Mouse (Mus musculus) forebrain, embryonic 10.5 days (tissue): ENCODE results near the gene Tepsin. TPM values are rescaled to one million over a fixed set of nuclear protein-coding genes. Genes with fewer than 3 reads are reported as not detected.

ENCODE experiments used
- DNase-seq: peaks from one replicate; pipeline ENCODE4 v3.0.0-alpha.2; 2017; ENCODE audit warnings: low spot score; ENCODE audit errors: extremely low spot score
- H3K27ac ChIP-seq: fragments of 300-500 bp; sonication (generic); 2 replicates; pipeline ENCODE4 v1.5.1; 2016; ENCODE audit warnings: mild to moderate bottlenecking
- H3K27me3 ChIP-seq: fragments of 300-500 bp; sonication (generic); 2 replicates; pipeline ENCODE4 v1.6.1; 2016; ENCODE audit warnings: mild to moderate bottlenecking; ENCODE audit not compliant: poor library complexity, severe bottlenecking
- H3K36me3 ChIP-seq: fragments of 300-500 bp; sonication (generic); replicated peaks from 2 replicates; pipeline ENCODE4 v1.6.1; 2016; ENCODE audit warnings: mild to moderate bottlenecking, moderate library complexity
- H3K4me1 ChIP-seq: fragments of 300-500 bp; sonication (generic); 2 replicates; pipeline ENCODE4 v1.6.1; 2016
- H3K4me3 ChIP-seq: fragments of 300-500 bp; sonication (generic); 2 replicates; pipeline ENCODE4 v1.5.1; 2016; ENCODE audit warnings: mild to moderate bottlenecking, moderate library complexity
- H3K9me3 ChIP-seq: fragments of 300-500 bp; sonication (generic); 2 replicates; pipeline ENCODE4 v1.6.1; 2016; ENCODE audit warnings: mild to moderate bottlenecking, moderate library complexity
- WGBS: fragments of 180-500 bp; shearing (Covaris S2); methylation state at CpG from one replicate; pipeline ENCODE4 v1.1.7; 2016; 5-methylcytosine and 5-hydroxymethylcytosine counted together
- polyA plus RNA-seq: library from polyadenylated mRNA; unstranded; fragments of >200 nt; fragmentation: Nextera tagmentation; extraction: Ambion mirVana; gene quantifications from 2 replicates; pipeline ENCODE4 v1.2.1, GENCODE M21; 2016

Gene Tepsin
- 17.7 and 20.6 TPM in 2 replicates for polyA plus RNA-seq

- no peaks in the 10 kb centered on the region for H3K27me3 ChIP-seq
- peaks cover 38% of the 10 kb centered on the region for H3K4me1 ChIP-seq
- peak within 1 kb of the TSS; percentile 74 for H3K4me3 ChIP-seq
- no peaks in the 10 kb centered on the region for H3K9me3 ChIP-seq
- WGBS, result under 1% methylated on average over 77 of the region's 77 CpGs
- peaks cover 38% of the 10 kb centered on the region for H3K36me3 ChIP-seq
- H3K27ac ChIP-seq, result peak within 1 kb of the TSS; percentile 94
- DNase-seq, result peak; percentile 99
Observed at GRCm38 (mm10) chr11:120098588-120099511, at the start of gene Tepsin, which contains the start of gene Ndufaf8. Gene Tepsin, minus strand, starts transcription at chr11:120098731. Gene Ndufaf8, plus strand, starts transcription at chr11:120098928.

- Histone ChIP-seq H3K4me3 (no peak overlapping the region), H3K27me3 (no peaks in the 10 kb centered on the region), H3K9me3 (no peaks in the 10 kb centered on the region), H3K4me1 (peaks cover 17% of the 10 kb centered on the region), H3K27ac (peak overlapping the region; percentile 25; the same call in 1 of the 2 replicates), H3K36me3 (peaks cover 53% of the 10 kb centered on the region)
- no peak for DNase-seq
- WGBS, result 88% methylated on average over 13 of the region's 13 CpGs
Observed at GRCm38 (mm10) chr11:120143708-120144497, 45.4 kb upstream of the Tepsin start.

GRCm38 (mm10) chr11:120142601-120143051 is 44.1 kb upstream of the Tepsin start:
- Histone ChIP-seq H3K4me3 (no peak overlapping the region), H3K36me3 (peaks cover 63% of the 10 kb centered on the region), H3K4me1 (peaks cover 29% of the 10 kb centered on the region), H3K27me3 (no peaks in the 10 kb centered on the region), H3K27ac (peak overlapping the region; percentile 57; the same call in 1 of the 2 replicates), H3K9me3 (no peaks in the 10 kb centered on the region)
- no peak for DNase-seq
- WGBS, result 90% methylated on average over 3 of the region's 3 CpGs

- no peak overlapping the region for H3K4me3 ChIP-seq
- no peaks in the 10 kb centered on the region for H3K9me3 ChIP-seq
- H3K36me3 ChIP-seq, result peaks cover 66% of the 10 kb centered on the region
- H3K27ac ChIP-seq, result no peak overlapping the region
- peaks cover 45% of the 10 kb centered on the region for H3K4me1 ChIP-seq
- WGBS, result 77% methylated on average over 6 of the region's 6 CpGs
- H3K27me3 ChIP-seq, result no peaks in the 10 kb centered on the region
- no peak for DNase-seq
Observed at GRCm38 (mm10) chr11:120140255-120140654, 41.7 kb upstream of the Tepsin start.

GRCm38 (mm10) chr11:120139309-120139731 is 40.8 kb upstream of the Tepsin start:
- no peak for DNase-seq
- H3K4me1 ChIP-seq, result peaks cover 42% of the 10 kb centered on the region
- H3K27me3 ChIP-seq, result no peaks in the 10 kb centered on the region
- peaks cover 70% of the 10 kb centered on the region for H3K36me3 ChIP-seq
- no peaks in the 10 kb centered on the region for H3K9me3 ChIP-seq
- no peak overlapping the region for H3K27ac ChIP-seq
- no peak overlapping the region for H3K4me3 ChIP-seq
- WGBS, result 96% methylated on average over 10 of the region's 10 CpGs

GRCm38 (mm10) chr11:120137625-120138004 is 39.1 kb upstream of the Tepsin start:
- Histone ChIP-seq H3K4me3 (no peak overlapping the region), H3K4me1 (peaks cover 34% of the 10 kb centered on the region), H3K36me3 (peaks cover 76% of the 10 kb centered on the region), H3K27ac (no peak overlapping the region), H3K27me3 (no peaks in the 10 kb centered on the region), H3K9me3 (no peaks in the 10 kb centered on the region)
- DNase-seq, result no peak
- WGBS, result 50% methylated on average over 5 of the region's 5 CpGs

GRCm38 (mm10) chr11:120136796-120137624 is 38.5 kb upstream of the Tepsin start:
- Histone ChIP-seq H3K9me3 (no peaks in the 10 kb centered on the region), H3K4me3 (no peak overlapping the region), H3K27ac (peak overlapping the region; percentile 17), H3K36me3 (peaks cover 82% of the 10 kb centered on the region), H3K4me1 (peaks cover 34% of the 10 kb centered on the region), H3K27me3 (no peaks in the 10 kb centered on the region)
- 89% methylated on average over 23 of the region's 23 CpGs for WGBS
- no peak for DNase-seq

GRCm38 (mm10) chr11:120136195-120136594 is 37.7 kb upstream of the Tepsin start:
- Histone ChIP-seq H3K27ac (peak overlapping the region; percentile 17; the same call in 1 of the 2 replicates), H3K27me3 (no peaks in the 10 kb centered on the region), H3K36me3 (peaks cover 88% of the 10 kb centered on the region), H3K9me3 (no peaks in the 10 kb centered on the region), H3K4me3 (no peak overlapping the region), H3K4me1 (peaks cover 34% of the 10 kb centered on the region)
- WGBS, result 90% methylated on average over 8 of the region's 8 CpGs
- DNase-seq, result no peak

- no peaks in the 10 kb centered on the region for H3K27me3 ChIP-seq
- DNase-seq, result no peak
- H3K4me1 ChIP-seq, result peaks cover 31% of the 10 kb centered on the region
- H3K36me3 ChIP-seq, result peaks cover 94% of the 10 kb centered on the region
- no peak overlapping the region for H3K27ac ChIP-seq
- H3K9me3 ChIP-seq, result no peaks in the 10 kb centered on the region
- WGBS, result 94% methylated on average over 9 of the region's 9 CpGs
- H3K4me3 ChIP-seq, result no peak overlapping the region
Observed at GRCm38 (mm10) chr11:120134847-120135530, 36.5 kb upstream of the Tepsin start.

- Histone ChIP-seq H3K9me3 (no peaks in the 10 kb centered on the region), H3K27me3 (no peaks in the 10 kb centered on the region), H3K4me3 (no peak overlapping the region), H3K4me1 (peaks cover 30% of the 10 kb centered on the region), H3K36me3 (peaks cover 94% of the 10 kb centered on the region), H3K27ac (no peak overlapping the region)
- 95% methylated on average over 5 of the region's 5 CpGs for WGBS
- DNase-seq, result no peak
Observed at GRCm38 (mm10) chr11:120134148-120134547, 35.6 kb upstream of the Tepsin start.

- no peak overlapping the region for H3K4me3 ChIP-seq
- DNase-seq, result no peak
- no peaks in the 10 kb centered on the region for H3K9me3 ChIP-seq
- H3K27ac ChIP-seq, result no peak overlapping the region
- no peaks in the 10 kb centered on the region for H3K4me1 ChIP-seq
- 89% methylated on average over 7 of the region's 7 CpGs for WGBS
- no peaks in the 10 kb centered on the region for H3K27me3 ChIP-seq
- peaks cover 94% of the 10 kb centered on the region for H3K36me3 ChIP-seq
Observed at GRCm38 (mm10) chr11:120129281-120129680, 30.8 kb upstream of the Tepsin start.
